Mouse (Mus musculus) erythroid progenitor cell, adult 5-6 weeks (primary cell): ENCODE data around the gene Izumo1. TPM values are rescaled to one million over a fixed set of nuclear protein-coding genes. Genes with fewer than 3 reads are reported as not detected.

Source experiments
- ATAC-seq: replicated peaks from 2 replicates; pipeline ENCODE4 v1.8.0; 2016; ENCODE audit warnings: moderate number of reproducible peaks, mild to moderate bottlenecking, moderate TSS enrichment, inconsistent platforms; ENCODE audit not compliant: poor library complexity, low FRiP score, severe bottlenecking
- total RNA-seq, 2 experiments: library from RNA; stranded (forward) in 1 of 2; stranded (reverse) in 1 of 2; fragments of 150-400 nt in 1 of 2; fragments of 186-747, 209-891 nt in 1 of 2; gene quantifications; 2 replicates each; pipeline versions ENCODE4 v1.2.3 to v1.2.4; 2015 to 2017; ENCODE audit warnings: low replicate concordance in 2 of 2

Izumo1 gene
- total RNA-seq, 2 experiments from 2014 or later = not detected

DNA sequence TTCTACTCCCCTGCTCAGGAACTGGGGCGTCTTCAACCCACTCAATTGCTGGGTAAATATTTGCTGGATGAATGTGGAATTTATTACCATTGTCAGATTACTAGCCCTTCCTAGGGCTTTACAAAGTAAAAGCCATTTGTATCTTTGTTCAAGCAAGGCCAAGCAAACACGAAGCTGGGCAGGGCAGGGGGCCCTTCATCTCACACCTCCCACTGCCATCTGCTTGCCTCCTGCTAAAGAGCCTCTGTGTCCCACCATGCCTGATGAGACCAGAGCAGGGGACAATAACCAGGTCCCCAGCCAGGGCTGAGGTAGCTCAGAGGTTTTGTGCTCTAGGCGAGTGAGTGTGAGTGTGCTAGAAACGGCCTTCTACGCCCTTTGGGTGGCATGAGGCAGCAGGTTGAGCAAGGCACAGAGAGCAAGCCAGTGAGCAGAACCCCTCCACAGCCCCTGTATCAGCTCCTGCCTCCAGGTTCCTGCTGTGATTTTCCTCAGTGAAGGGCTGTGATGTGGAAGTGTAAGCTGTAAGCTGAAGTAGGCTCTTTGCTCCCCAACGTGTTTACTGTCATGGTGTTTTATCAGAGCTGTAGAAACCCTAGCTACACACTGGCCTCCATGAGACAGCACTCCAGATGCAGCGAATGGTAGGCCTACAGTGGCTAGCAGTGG is 56.1 kb downstream of the Izumo1 start:
- ATAC-seq = no peak

Other genes with a start within 250 kb of the Izumo1 start
Only the 30 nearest of the 34 such genes appear.
- gene Lhb, start 201.0 kb upstream of the Izumo1 start, total RNA-seq (2015; ENCODE audit: low replicate concordance) = not detected in 2 replicates
- gene Lhb, start 201.0 kb upstream of the Izumo1 start, total RNA-seq (2017; ENCODE audit: low replicate concordance) = not detected in 2 replicates
- 0.84 and 5.8 TPM in 2 replicates for gene Gys1, start 187.0 kb upstream of the Izumo1 start, total RNA-seq (2015; ENCODE audit: low replicate concordance)
- 2.1 and 6.2 TPM in 2 replicates for gene Gys1, start 187.0 kb upstream of the Izumo1 start, total RNA-seq (2017; ENCODE audit: low replicate concordance)
- gene Ruvbl2, start 183.7 kb upstream of the Izumo1 start, total RNA-seq (2015; ENCODE audit: low replicate concordance) = 39.0 and 53.3 TPM in 2 replicates
- 22.6 and 28.8 TPM in 2 replicates for gene Ruvbl2, start 183.7 kb upstream of the Izumo1 start, total RNA-seq (2017; ENCODE audit: low replicate concordance)
- 2,156 and 2,353 TPM in 2 replicates for gene Ftl1, start 161.9 kb upstream of the Izumo1 start, total RNA-seq (2015; ENCODE audit: low replicate concordance)
- gene Ftl1, start 161.9 kb upstream of the Izumo1 start, total RNA-seq (2017; ENCODE audit: low replicate concordance) = 950 and 960 TPM in 2 replicates
- gene Bax, start 154.9 kb upstream of the Izumo1 start, total RNA-seq (2015; ENCODE audit: low replicate concordance) = 10.1 and 43.6 TPM in 2 replicates
- gene Bax, start 154.9 kb upstream of the Izumo1 start, total RNA-seq (2017; ENCODE audit: low replicate concordance) = 10.3 and 15.9 TPM in 2 replicates
- gene Tulp2, start 139.9 kb upstream of the Izumo1 start, total RNA-seq (2015; ENCODE audit: low replicate concordance) = 0.84 TPM in 1 of 2 replicates, not detected in the other
- gene Tulp2, start 139.9 kb upstream of the Izumo1 start, total RNA-seq (2017; ENCODE audit: low replicate concordance) = not detected in 2 replicates
- gene Gm45808, start 135.0 kb upstream of the Izumo1 start, total RNA-seq (2015; ENCODE audit: low replicate concordance) = not detected in 2 replicates
- gene Gm45808, start 135.0 kb upstream of the Izumo1 start, total RNA-seq (2017; ENCODE audit: low replicate concordance) = 4.9 TPM in 1 of 2 replicates, not detected in the other
- gene Dhdh, start 133.0 kb upstream of the Izumo1 start, total RNA-seq (2015; ENCODE audit: low replicate concordance) = 0.42 and 3.6 TPM in 2 replicates
- gene Dhdh, start 133.0 kb upstream of the Izumo1 start, total RNA-seq (2017; ENCODE audit: low replicate concordance) = 1.0 and 1.6 TPM in 2 replicates
- 164 and 168 TPM in 2 replicates for gene Nucb1, start 111.4 kb upstream of the Izumo1 start, total RNA-seq (2015; ENCODE audit: low replicate concordance)
- 789 and 905 TPM in 2 replicates for gene Nucb1, start 111.4 kb upstream of the Izumo1 start, total RNA-seq (2017; ENCODE audit: low replicate concordance)
- 814 and 867 TPM in 2 replicates for gene Ppp1r15a, start 95.5 kb upstream of the Izumo1 start, total RNA-seq (2015; ENCODE audit: low replicate concordance)
- 569 and 633 TPM in 2 replicates for gene Ppp1r15a, start 95.5 kb upstream of the Izumo1 start, total RNA-seq (2017; ENCODE audit: low replicate concordance)
- 7.2 TPM in 1 of 2 replicates, not detected in the other for gene Plekha4, start 95.5 kb upstream of the Izumo1 start, total RNA-seq (2015; ENCODE audit: low replicate concordance)
- gene Plekha4, start 95.5 kb upstream of the Izumo1 start, total RNA-seq (2017; ENCODE audit: low replicate concordance) = 0.08 and 0.90 TPM in 2 replicates
- gene Hsd17b14, start 66.9 kb upstream of the Izumo1 start, total RNA-seq (2015; ENCODE audit: low replicate concordance) = not detected in 2 replicates
- gene Hsd17b14, start 66.9 kb upstream of the Izumo1 start, total RNA-seq (2017; ENCODE audit: low replicate concordance) = not detected in 2 replicates
- 8.4 and 17.7 TPM in 2 replicates for gene Bcat2, start 51.7 kb upstream of the Izumo1 start, total RNA-seq (2015; ENCODE audit: low replicate concordance)
- gene Bcat2, start 51.7 kb upstream of the Izumo1 start, total RNA-seq (2017; ENCODE audit: low replicate concordance) = 4.0 and 22.0 TPM in 2 replicates
- not detected in 2 replicates for gene Fgf21, start 6.3 kb upstream of the Izumo1 start, total RNA-seq (2015; ENCODE audit: low replicate concordance)
- not detected in 2 replicates for gene Fgf21, start 6.3 kb upstream of the Izumo1 start, total RNA-seq (2017; ENCODE audit: low replicate concordance)
- gene Fut1, start 4.5 kb upstream of the Izumo1 start, total RNA-seq (2015; ENCODE audit: low replicate concordance) = not detected in 2 replicates
- not detected in 2 replicates for gene Fut1, start 4.5 kb upstream of the Izumo1 start, total RNA-seq (2017; ENCODE audit: low replicate concordance)
- not detected in 2 replicates for gene Rasip1, start 5.7 kb downstream of the Izumo1 start, total RNA-seq (2015; ENCODE audit: low replicate concordance)
- gene Rasip1, start 5.7 kb downstream of the Izumo1 start, total RNA-seq (2017; ENCODE audit: low replicate concordance) = not detected in 2 replicates
- not detected in 2 replicates for gene Mamstr, start 18.2 kb downstream of the Izumo1 start, total RNA-seq (2015; ENCODE audit: low replicate concordance)
- not detected in 2 replicates for gene Mamstr, start 18.2 kb downstream of the Izumo1 start, total RNA-seq (2017; ENCODE audit: low replicate concordance)
- gene Fut2, start 44.6 kb downstream of the Izumo1 start, total RNA-seq (2015; ENCODE audit: low replicate concordance) = not detected in 2 replicates
- gene Fut2, start 44.6 kb downstream of the Izumo1 start, total RNA-seq (2017; ENCODE audit: low replicate concordance) = not detected in 2 replicates
- not detected in 2 replicates for gene Ntn5, start 62.2 kb downstream of the Izumo1 start, total RNA-seq (2015; ENCODE audit: low replicate concordance)
- gene Ntn5, start 62.2 kb downstream of the Izumo1 start, total RNA-seq (2017; ENCODE audit: low replicate concordance) = not detected in 2 replicates
- not detected in 2 replicates for gene Sec1, start 72.6 kb downstream of the Izumo1 start, total RNA-seq (2015; ENCODE audit: low replicate concordance)
- not detected in 2 replicates for gene Sec1, start 72.6 kb downstream of the Izumo1 start, total RNA-seq (2017; ENCODE audit: low replicate concordance)
- gene Car11, start 78.0 kb downstream of the Izumo1 start, total RNA-seq (2015; ENCODE audit: low replicate concordance) = not detected in 2 replicates
- gene Car11, start 78.0 kb downstream of the Izumo1 start, total RNA-seq (2017; ENCODE audit: low replicate concordance) = not detected in 2 replicates
- gene Dbp, start 83.3 kb downstream of the Izumo1 start, total RNA-seq (2015; ENCODE audit: low replicate concordance) = 1.3 and 2.5 TPM in 2 replicates
- gene Dbp, start 83.3 kb downstream of the Izumo1 start, total RNA-seq (2017; ENCODE audit: low replicate concordance) = 1.7 and 2.6 TPM in 2 replicates
- 522 and 544 TPM in 2 replicates for gene Rpl18, start 93.6 kb downstream of the Izumo1 start, total RNA-seq (2015; ENCODE audit: low replicate concordance)
- gene Rpl18, start 93.6 kb downstream of the Izumo1 start, total RNA-seq (2017; ENCODE audit: low replicate concordance) = 281 and 297 TPM in 2 replicates
- 9.6 and 12.6 TPM in 2 replicates for gene Sphk2, start 96.2 kb downstream of the Izumo1 start, total RNA-seq (2015; ENCODE audit: low replicate concordance)
- 4.8 and 9.4 TPM in 2 replicates for gene Sphk2, start 96.2 kb downstream of the Izumo1 start, total RNA-seq (2017; ENCODE audit: low replicate concordance)
- not detected in 2 replicates for gene Fam83e, start 99.4 kb downstream of the Izumo1 start, total RNA-seq (2015; ENCODE audit: low replicate concordance)
- not detected in 2 replicates for gene Fam83e, start 99.4 kb downstream of the Izumo1 start, total RNA-seq (2017; ENCODE audit: low replicate concordance)
- not detected in 2 replicates for gene Spaca4, start 104.0 kb downstream of the Izumo1 start, total RNA-seq (2015; ENCODE audit: low replicate concordance)
- gene Spaca4, start 104.0 kb downstream of the Izumo1 start, total RNA-seq (2017; ENCODE audit: low replicate concordance) = not detected in 2 replicates
- gene Lmtk3, start 161.9 kb downstream of the Izumo1 start, total RNA-seq (2015; ENCODE audit: low replicate concordance) = not detected in 2 replicates
- not detected in 2 replicates for gene Lmtk3, start 161.9 kb downstream of the Izumo1 start, total RNA-seq (2017; ENCODE audit: low replicate concordance)
- not detected in 2 replicates for gene Sult2b1, start 162.9 kb downstream of the Izumo1 start, total RNA-seq (2015; ENCODE audit: low replicate concordance)
- gene Sult2b1, start 162.9 kb downstream of the Izumo1 start, total RNA-seq (2017; ENCODE audit: low replicate concordance) = not detected in 2 replicates
- 20.5 and 29.8 TPM in 2 replicates for gene Cyth2, start 192.8 kb downstream of the Izumo1 start, total RNA-seq (2015; ENCODE audit: low replicate concordance)
- gene Cyth2, start 192.8 kb downstream of the Izumo1 start, total RNA-seq (2017; ENCODE audit: low replicate concordance) = 43.8 and 48.9 TPM in 2 replicates
- gene Kcnj14, start 203.0 kb downstream of the Izumo1 start, total RNA-seq (2015; ENCODE audit: low replicate concordance) = not detected in 2 replicates
- not detected in 2 replicates for gene Kcnj14, start 203.0 kb downstream of the Izumo1 start, total RNA-seq (2017; ENCODE audit: low replicate concordance)